Mouse (Mus musculus) spleen, adult 2 months (tissue): ENCODE results near the gene Slc25a10.

ENCODE experiments used
- CTCF ChIP-seq: fragments of 200-500 bp; IDR thresholded peaks from 2 replicates; pipeline ENCODE4 v1.5.1; 2011; ENCODE audit warnings: mild to moderate bottlenecking, inconsistent platforms; ENCODE audit not compliant: insufficient read depth, insufficient read length, insufficient replicate concordance; ENCODE audit errors: extremely low read depth
- POLR2A ChIP-seq: fragments of 200-500 bp; IDR thresholded peaks from 2 replicates; pipeline ENCODE4 v1.6.1; 2011; ENCODE audit warnings: low read depth, low read length, inconsistent platforms

DNA sequence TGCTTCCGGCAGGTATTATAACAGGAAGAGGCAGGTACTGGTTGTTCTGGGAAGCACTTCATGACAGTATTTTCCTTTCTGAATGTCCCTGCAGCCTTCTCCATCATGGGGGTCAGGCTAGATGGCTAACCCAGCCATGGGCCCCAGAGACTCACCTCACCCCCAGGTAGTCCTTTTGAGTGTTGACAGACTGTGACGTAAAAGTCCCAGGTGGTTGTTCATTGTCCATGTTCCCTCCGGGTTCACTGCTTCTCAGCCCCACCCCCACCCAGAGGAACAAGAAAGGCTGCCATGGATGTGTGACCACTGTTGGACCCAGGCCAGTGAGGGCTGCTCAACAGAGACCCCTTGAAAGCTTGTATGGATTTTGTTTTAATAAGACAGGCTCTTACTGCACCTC is 1.7 kb downstream of the Slc25a10 start:
- TF ChIP-seq CTCF (no peak), POLR2A (no peak)
